Mouse (Mus musculus): ENCODE data around the gene Rnf26.

- no peak for TF ChIP-seq CTCF (IDR thresholded peaks at IDR 0.05)
- TF ChIP-seq POLR2A (IDR thresholded peaks at IDR 0.05; ENCODE audit: insufficient read depth, low read depth, low read length), result no peak
Measured at GRCm38 (mm10) chr9:44127351-44127801, 14.1 kb upstream of the Rnf26 start.
